Mouse (Mus musculus): Measurements from ENCODE around the gene Chn2.

The Chn2 gene

GRCm38 (mm10) chr6:54039357-54039804, at the start of gene Chn2:
TSS of gene Chn2 (plus strand) at chr6:54039554.
- DNase-seq, result peak; percentile 11 to 16

- DNase-seq, result no peak
Measured at GRCm38 (mm10) chr6:53992386-53992785, 47.0 kb upstream of the Chn2 start.

- DNase-seq, result no peak
Measured at GRCm38 (mm10) chr6:53995519-53995918, 43.8 kb upstream of the Chn2 start.

GRCm38 (mm10) chr6:53996226-53996955, 43.0 kb upstream of the Chn2 start:
- DNase-seq, result no peak

- DNase-seq, result no peak
Measured at GRCm38 (mm10) chr6:54005302-54005701, 34.1 kb upstream of the Chn2 start.

- no peak for DNase-seq
Measured at GRCm38 (mm10) chr6:54008448-54009120, 30.8 kb upstream of the Chn2 start.

GRCm38 (mm10) chr6:54009293-54009692, 30.1 kb upstream of the Chn2 start:
- DNase-seq, result no peak

GRCm38 (mm10) chr6:54010362-54010761, 29.0 kb upstream of the Chn2 start:
- no peak for DNase-seq

GRCm38 (mm10) chr6:54012163-54012562, 27.2 kb upstream of the Chn2 start:
- no peak for DNase-seq

GRCm38 (mm10) chr6:54018038-54018437, 21.3 kb upstream of the Chn2 start:
- no peak for DNase-seq

- DNase-seq, result no peak
Measured at GRCm38 (mm10) chr6:54018861-54019260, 20.5 kb upstream of the Chn2 start.

GRCm38 (mm10) chr6:54021123-54021789, 18.1 kb upstream of the Chn2 start:
- no peak for DNase-seq

- DNase-seq, result no peak
Measured at GRCm38 (mm10) chr6:54023846-54024245, 15.5 kb upstream of the Chn2 start.

- no peak for DNase-seq
Measured at GRCm38 (mm10) chr6:54028706-54029105, 10.6 kb upstream of the Chn2 start.

- DNase-seq, result no peak
Measured at GRCm38 (mm10) chr6:54030351-54030750, 9.0 kb upstream of the Chn2 start.

GRCm38 (mm10) chr6:54030776-54031175, 8.6 kb upstream of the Chn2 start:
- DNase-seq, result no peak

- DNase-seq, result peak; percentile 26 to 30
Measured at GRCm38 (mm10) chr6:54034471-54034870, 4.9 kb upstream of the Chn2 start.

GRCm38 (mm10) chr6:54035548-54035947, 3.8 kb upstream of the Chn2 start:
- no peak for DNase-seq

- DNase-seq, result no peak
Measured at GRCm38 (mm10) chr6:54038866-54039265, 488 bp upstream of the Chn2 start.

- peak; percentile 7 to 23 for DNase-seq
Measured at GRCm38 (mm10) chr6:54039805-54040447, 572 bp downstream of the Chn2 start.

- DNase-seq, result no peak
Measured at GRCm38 (mm10) chr6:54040448-54040844, 1.1 kb downstream of the Chn2 start.

- no peak for DNase-seq
Measured at GRCm38 (mm10) chr6:54041386-54042043, 2.2 kb downstream of the Chn2 start.

- DNase-seq, result no peak
Measured at GRCm38 (mm10) chr6:54042142-54042541, 2.8 kb downstream of the Chn2 start.
